Mouse (Mus musculus) heart, postnatal 10 days (tissue): ENCODE data around the gene Adam12. TPM values are rescaled to one million over a fixed set of nuclear protein-coding genes. Genes with fewer than 3 reads are reported as not detected.

Experiments used
- microRNA-seq, 2 experiments: library from miRNA; unstranded; fragments of <30 nt; microRNA quantifications; one replicate each; pipeline ENCODE4 v1.2.0; 2022
- total RNA-seq, 2 experiments: library from RNA; stranded (reverse); gene quantifications; 2 replicates each; pipeline ENCODE4 v1.2.3; 2021

Adam12 gene
- total RNA-seq, 2 experiments from 2014 or later, result 8.1 to 14.0 TPM

Small RNAs within 50 kb of the gene (microRNA-seq; reads per million reads assigned to microRNA genes)
- gene Gm23631, result 0 reads per million in 2 experiments

Other genes with a start within 250 kb of the Adam12 start
- 1 to 10 TPM; 2.8 to 2.9 TPM for gene D7Ertd443e, start 153.5 kb upstream of the Adam12 start, total RNA-seq